Mouse (Mus musculus) neural tube, embryonic 14.5 days (tissue): ENCODE results near the gene Rftn2. TPM values are rescaled to one million over a fixed set of nuclear protein-coding genes. Genes with fewer than 3 reads are reported as not detected.

Experiments used
- ATAC-seq: fragments of 200-750 bp; cut with Nextera tagmentation; 2 replicates; pipeline ENCODE4 v1.8.0; 2017; ENCODE audit warnings: low read depth, mild to moderate bottlenecking, moderate TSS enrichment, moderate library complexity
- H3K27ac ChIP-seq: fragments of 300-500 bp; sonication (generic); 2 replicates; pipeline ENCODE4 v1.5.1; 2014; ENCODE audit warnings: low read depth, mild to moderate bottlenecking, control low read depth, low read length, moderate library complexity, mixed read lengths
- H3K27me3 ChIP-seq: fragments of 300-500 bp; sonication (generic); 2 replicates; pipeline ENCODE4 v1.6.1; 2014; ENCODE audit warnings: low read length; ENCODE audit not compliant: control insufficient read depth, insufficient read depth
- H3K36me3 ChIP-seq: fragments of 300-500 bp; sonication (generic); 2 replicates; pipeline ENCODE4 v1.6.1; 2014; ENCODE audit warnings: low read length, mixed read lengths; ENCODE audit not compliant: control insufficient read depth, insufficient read depth
- H3K4me1 ChIP-seq: fragments of 300-500 bp; sonication (generic); 2 replicates; pipeline ENCODE4 v1.6.1; 2014; ENCODE audit warnings: low read length; ENCODE audit not compliant: control insufficient read depth, insufficient read depth
- H3K4me2 ChIP-seq: fragments of 300-500 bp; sonication (generic); 2 replicates; pipeline ENCODE4 v1.6.1; 2014; ENCODE audit warnings: mild to moderate bottlenecking, low read depth, low read length, control low read depth
- H3K4me3 ChIP-seq: fragments of 300-500 bp; sonication (generic); 2 replicates; pipeline ENCODE4 v1.5.1; 2014; ENCODE audit warnings: low read depth, low read length, control low read depth, mixed read lengths
- H3K9ac ChIP-seq: fragments of 300-500 bp; sonication (generic); replicated peaks from 2 replicates; pipeline ENCODE4 v1.6.1; 2014; ENCODE audit warnings: low read depth, mild to moderate bottlenecking, control low read depth, low read length, mixed read lengths
- H3K9me3 ChIP-seq: fragments of 300-500 bp; sonication (generic); 2 replicates; pipeline ENCODE4 v1.6.1; 2016; ENCODE audit warnings: low read length; ENCODE audit not compliant: control insufficient read depth
- WGBS: fragments of 180-500 bp; shearing (Covaris S2); extraction: QIAGEN DNeasy Blood & Tissue Kit; methylation state at CpG from one replicate; pipeline ENCODE4 v1.1.7; 2014; 5-methylcytosine and 5-hydroxymethylcytosine counted together
- polyA plus RNA-seq: library from polyadenylated mRNA; unstranded; fragments of >200 nt; fragmentation: Nextera tagmentation; extraction: Ambion mirVana; gene quantifications from 2 replicates; pipeline ENCODE4 v1.2.1, GENCODE M21; 2014

Gene Rftn2
- polyA plus RNA-seq, 1 experiment from 2014 or later: 10.1 TPM

GRCm38 (mm10) chr1:55167560-55167959 is 59.0 kb downstream of the Rftn2 start:
- H3K4me1 ChIP-seq: no peaks in the 10 kb centered on the region
- H3K4me3 ChIP-seq: no peak overlapping the region
- ATAC-seq: no peak
- no peaks in the 10 kb centered on the region for H3K36me3 ChIP-seq
- H3K27ac ChIP-seq: no peak overlapping the region
- WGBS: 83% methylated on average over 4 of the region's 4 CpGs
- no peaks in the 10 kb centered on the region for H3K27me3 ChIP-seq
- H3K4me2 ChIP-seq: no peak overlapping the region
- no peaks in the 10 kb centered on the region for H3K9me3 ChIP-seq
- H3K9ac ChIP-seq: no peak overlapping the region

DNA sequence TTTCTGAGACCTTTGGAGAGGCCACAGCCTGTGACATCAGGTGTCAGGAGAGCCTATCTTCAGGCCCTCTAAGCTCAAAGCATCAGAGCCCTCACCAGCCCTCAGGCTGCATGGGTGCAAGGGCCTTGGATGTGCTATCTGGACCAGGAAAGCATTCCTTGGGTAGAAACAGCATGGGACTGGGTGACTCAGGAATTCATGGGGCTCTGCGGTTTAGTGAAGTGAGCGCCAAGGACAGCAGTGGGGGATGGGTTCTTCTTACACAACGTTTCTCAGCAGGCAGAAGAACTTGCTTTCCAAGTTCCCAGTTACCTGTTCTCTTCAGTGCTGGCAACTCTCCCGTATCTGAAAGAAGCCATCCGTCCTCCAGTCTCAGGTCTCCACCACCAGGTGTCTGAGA is 62.6 kb downstream of the Rftn2 start:
- no peak overlapping the region for H3K4me2 ChIP-seq
- H3K9me3 ChIP-seq: no peaks in the 10 kb centered on the region
- no peak overlapping the region for H3K9ac ChIP-seq
- H3K27ac ChIP-seq: no peak overlapping the region
- H3K4me3 ChIP-seq: no peak overlapping the region
- H3K4me1 ChIP-seq: no peaks in the 10 kb centered on the region
- H3K27me3 ChIP-seq: no peaks in the 10 kb centered on the region
- WGBS: 71% methylated on average over 5 of the region's 5 CpGs
- no peak for ATAC-seq
- H3K36me3 ChIP-seq: no peaks in the 10 kb centered on the region

- no peak overlapping the region for H3K27ac ChIP-seq
- H3K9ac ChIP-seq: no peak overlapping the region
- ATAC-seq: no peak
- H3K36me3 ChIP-seq: no peaks in the 10 kb centered on the region
- H3K9me3 ChIP-seq: no peaks in the 10 kb centered on the region
- no peak overlapping the region for H3K4me3 ChIP-seq
- WGBS: 77% methylated on average over 5 of the region's 5 CpGs
- H3K4me2 ChIP-seq: no peak overlapping the region
- no peaks in the 10 kb centered on the region for H3K27me3 ChIP-seq
- H3K4me1 ChIP-seq: no peaks in the 10 kb centered on the region
Observed at GRCm38 (mm10) chr1:55162781-55163180, 63.8 kb downstream of the Rftn2 start.

GRCm38 (mm10) chr1:55161895-55162294 is 64.7 kb downstream of the Rftn2 start:
- Histone ChIP-seq H3K27ac (no peak overlapping the region), H3K4me1 (no peaks in the 10 kb centered on the region), H3K36me3 (peaks cover 5% of the 10 kb centered on the region; the same call in 1 of the 2 replicates), H3K9ac (no peak overlapping the region), H3K27me3 (no peaks in the 10 kb centered on the region), H3K4me2 (no peak overlapping the region), H3K4me3 (no peak overlapping the region), H3K9me3 (no peaks in the 10 kb centered on the region)
- no peak for ATAC-seq
- 62% methylated on average over 7 of the region's 7 CpGs for WGBS

DNA sequence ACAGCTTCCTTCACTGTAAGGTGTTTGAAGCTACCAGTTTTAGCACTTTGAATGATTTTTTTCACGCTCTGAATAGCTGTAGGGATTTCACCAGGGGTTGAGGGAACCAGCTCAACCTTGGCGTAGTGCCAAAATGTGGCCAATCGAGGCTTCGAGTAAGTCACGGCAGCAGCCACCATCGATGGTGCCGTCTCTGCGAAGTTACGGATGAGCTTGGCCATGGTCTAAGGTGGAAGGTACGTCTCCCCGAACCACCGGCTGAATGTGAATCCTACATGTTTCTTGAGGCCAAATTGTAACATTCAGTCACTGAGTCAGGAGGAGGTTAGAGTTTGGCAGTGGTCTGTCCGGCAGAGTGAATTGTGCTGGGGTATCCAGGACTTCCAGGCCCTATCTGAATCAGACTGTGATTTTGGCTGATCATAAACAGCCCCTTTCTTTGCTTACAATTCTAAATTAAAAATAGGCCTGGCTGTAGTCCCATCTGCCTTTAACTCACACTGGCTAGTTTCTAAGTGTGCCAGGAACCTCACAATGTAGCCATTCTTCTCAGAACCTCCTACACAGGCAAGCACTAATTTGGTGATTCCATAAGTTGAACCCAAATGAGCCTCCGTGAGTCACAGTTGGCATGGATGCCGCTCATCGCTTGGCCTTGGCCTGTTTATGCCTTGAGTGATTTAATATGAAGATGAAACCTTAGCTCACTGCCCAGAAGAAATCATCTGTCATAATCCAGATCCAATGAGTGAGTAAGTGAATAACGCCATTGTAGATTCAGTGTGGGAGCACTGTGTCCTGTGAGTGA is 65.5 kb downstream of the Rftn2 start:
- Histone ChIP-seq H3K27me3 (no peaks in the 10 kb centered on the region), H3K4me2 (no peak overlapping the region), H3K4me1 (no peaks in the 10 kb centered on the region), H3K4me3 (no peak overlapping the region), H3K36me3 (peaks cover 13% of the 10 kb centered on the region), H3K9me3 (no peaks in the 10 kb centered on the region), H3K9ac (no peak overlapping the region), H3K27ac (peak overlapping the region; percentile 10; the same call in 1 of the 2 replicates)
- WGBS: 80% methylated on average over 17 of the region's 17 CpGs
- ATAC-seq: peak; percentile 61

GRCm38 (mm10) chr1:55160218-55160617 is 66.4 kb downstream of the Rftn2 start:
- no peaks in the 10 kb centered on the region for H3K9me3 ChIP-seq
- WGBS: 93% methylated on average over 3 of the region's 3 CpGs
- H3K4me2 ChIP-seq: no peak overlapping the region
- H3K9ac ChIP-seq: no peak overlapping the region
- no peak overlapping the region for H3K4me3 ChIP-seq
- no peaks in the 10 kb centered on the region for H3K4me1 ChIP-seq
- H3K27ac ChIP-seq: no peak overlapping the region
- ATAC-seq: no peak
- no peaks in the 10 kb centered on the region for H3K27me3 ChIP-seq
- peaks cover 17% of the 10 kb centered on the region for H3K36me3 ChIP-seq

- no peak for ATAC-seq
- Histone ChIP-seq H3K4me1 (no peaks in the 10 kb centered on the region), H3K4me3 (no peak overlapping the region), H3K27me3 (no peaks in the 10 kb centered on the region), H3K9me3 (no peaks in the 10 kb centered on the region), H3K9ac (no peak overlapping the region), H3K27ac (no peak overlapping the region), H3K4me2 (no peak overlapping the region), H3K36me3 (peaks cover 17% of the 10 kb centered on the region)
- WGBS: 91% methylated on average over 8 of the region's 8 CpGs
Observed at GRCm38 (mm10) chr1:55158821-55159220, 67.8 kb downstream of the Rftn2 start.

DNA sequence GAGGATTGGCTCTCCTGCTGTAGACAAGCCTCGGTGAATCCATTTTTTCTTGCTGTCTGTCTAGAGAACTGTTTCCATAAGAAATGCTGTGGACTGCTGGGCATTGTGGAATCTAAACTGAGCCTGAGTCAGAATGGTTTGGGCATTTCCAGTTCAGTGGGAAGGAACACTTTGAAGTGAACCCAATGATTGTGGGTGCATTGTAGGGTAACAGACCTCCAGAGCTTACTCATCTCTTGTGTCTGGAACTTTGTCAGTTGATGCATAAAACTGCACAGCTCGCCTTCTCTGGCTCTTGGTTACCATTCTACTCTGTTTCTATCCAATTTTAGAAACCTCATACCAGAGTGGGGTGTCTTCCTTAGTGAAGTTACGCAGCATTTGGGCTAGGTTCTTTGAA is 68.4 kb downstream of the Rftn2 start:
- H3K4me1 ChIP-seq: no peaks in the 10 kb centered on the region
- H3K36me3 ChIP-seq: peaks cover 20% of the 10 kb centered on the region
- H3K9ac ChIP-seq: no peak overlapping the region
- 96% methylated on average over 3 of the region's 3 CpGs for WGBS
- no peak overlapping the region for H3K4me2 ChIP-seq
- no peaks in the 10 kb centered on the region for H3K9me3 ChIP-seq
- H3K4me3 ChIP-seq: no peak overlapping the region
- no peak overlapping the region for H3K27ac ChIP-seq
- no peaks in the 10 kb centered on the region for H3K27me3 ChIP-seq
- no peak for ATAC-seq

DNA sequence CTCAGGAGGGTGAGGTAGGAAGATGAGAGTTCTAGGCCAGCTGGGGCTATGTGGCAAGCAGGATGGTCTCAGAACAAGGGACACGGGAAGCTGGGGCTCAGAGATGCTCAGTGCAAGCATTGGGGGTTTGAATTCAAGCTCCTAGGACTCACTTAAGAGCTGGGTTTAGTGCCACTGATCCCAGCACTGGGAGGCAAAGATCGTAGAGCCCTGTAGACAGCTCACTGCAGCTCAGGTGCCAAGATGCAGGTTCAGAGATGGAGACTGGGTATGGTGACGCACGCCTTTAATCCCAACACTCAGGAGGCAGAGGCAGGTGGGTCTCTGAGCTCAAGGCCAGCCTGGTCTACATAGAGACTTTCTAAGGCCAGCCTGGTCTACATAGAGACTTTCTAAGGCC is 69.3 kb downstream of the Rftn2 start:
- peaks cover 22% of the 10 kb centered on the region for H3K36me3 ChIP-seq
- no peak overlapping the region for H3K4me3 ChIP-seq
- no peaks in the 10 kb centered on the region for H3K4me1 ChIP-seq
- H3K4me2 ChIP-seq: no peak overlapping the region
- no peak overlapping the region for H3K27ac ChIP-seq
- no peak overlapping the region for H3K9ac ChIP-seq
- no peak for ATAC-seq
- WGBS: 99% methylated on average over 4 of the region's 4 CpGs
- H3K27me3 ChIP-seq: no peaks in the 10 kb centered on the region
- H3K9me3 ChIP-seq: no peaks in the 10 kb centered on the region
